Mouse (Mus musculus) embryonic fibroblast, embryonic 13.5 days (primary cell): ENCODE measurements around the gene Dohh.

ENCODE experiments used
- CTCF ChIP-seq: IDR thresholded peaks from 2 replicates; pipeline ENCODE4 v1.5.1; 2011; ENCODE audit warnings: mild to moderate bottlenecking, control low read depth, low read length, moderate library complexity, borderline replicate concordance; ENCODE audit not compliant: insufficient read depth
- POLR2A ChIP-seq: IDR thresholded peaks from 2 replicates; pipeline ENCODE4 v1.6.1; 2011; ENCODE audit warnings: low read depth, mild to moderate bottlenecking, control low read depth, low read length, moderate library complexity

DNA sequence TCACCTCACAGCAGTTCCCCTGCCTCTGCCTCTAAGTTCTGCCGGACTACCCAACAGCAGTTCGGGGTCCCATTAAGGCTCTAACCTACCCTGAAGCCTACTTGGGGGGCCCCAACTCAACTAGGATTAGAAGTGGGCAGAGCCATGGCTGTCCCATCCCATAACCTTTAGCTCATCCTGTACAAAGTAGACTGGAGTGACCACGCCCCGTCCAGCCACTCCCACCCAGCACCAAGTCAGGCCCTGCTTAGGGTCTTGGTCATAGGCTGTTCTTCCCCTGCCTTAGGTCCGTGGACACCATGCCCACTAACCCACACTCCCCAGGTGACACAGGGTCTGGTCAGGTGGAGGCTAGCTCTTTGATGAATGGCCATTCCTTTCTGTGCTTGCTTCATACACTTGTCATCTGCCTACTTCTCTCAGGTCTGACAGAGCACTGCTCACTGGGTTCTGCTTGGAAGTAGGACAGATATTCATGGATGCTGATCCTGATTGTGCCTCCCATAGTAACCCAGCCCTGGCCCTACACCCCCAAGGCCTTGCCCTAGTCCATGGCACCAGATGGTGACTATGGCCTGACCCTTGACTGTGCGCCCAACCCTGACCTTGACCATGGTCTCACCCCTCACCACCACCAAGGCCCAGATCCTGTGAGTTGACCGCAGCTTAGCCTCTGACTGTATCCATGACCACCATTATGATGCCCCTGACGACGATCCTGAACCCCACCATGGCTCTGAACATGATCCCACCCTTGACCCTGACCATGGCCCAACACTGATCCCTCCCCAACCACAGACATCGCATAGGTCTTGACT lies 35.1 kb downstream of the Dohh start:
- TF ChIP-seq CTCF = no peak
- TF ChIP-seq POLR2A = no peak
